ENCODE assay signal across 9 mouse cellular contexts in genomic region chr4:82408463-82409404, GRCm38 (mm10).
DNase-seq lines count a peak whose midpoint lies in the region; ATAC-seq lines count a peak whose summit lies in the region.
"Had no signal": no experiment of that assay in that cellular context is flagged by ENCODE, and none has a peak within 500 bp of the region (broad histone marks: within the 10 kb centered on the region; RNA-seq: fewer than 3 reads in every experiment).

No protein-coding gene starts in this region.

- WGBS in kidney, embryonic 16.5 days: 56% methylated on average over 22 of the region's 22 CpGs
- 38% methylated on average over 22 of the region's 22 CpGs for WGBS in forebrain, embryonic 12.5 days
- 62% methylated on average over 22 of the region's 22 CpGs for WGBS in midbrain, embryonic 11.5 days

- no peak for ATAC-seq in kidney, embryonic 16.5 days (ENCODE audit: low FRiP score, low TSS enrichment)
- peak; percentile 45; the same call in 1 of the 2 replicates for ATAC-seq in forebrain, embryonic 12.5 days (ENCODE audit: low FRiP score)
- peak; percentile 65 for ATAC-seq in midbrain, embryonic 11.5 days (ENCODE audit: low FRiP score)

- H3K27ac ChIP-seq in kidney, embryonic 16.5 days (ENCODE audit: low read length): no peak overlapping the region
- H3K27ac ChIP-seq in forebrain, embryonic 12.5 days: 0 out of 2 replicates have a peak overlapping the region, but pooled peaks have one; percentile 46
- no peak overlapping the region for H3K27ac ChIP-seq in midbrain, embryonic 11.5 days (ENCODE audit: low read depth, low read length)

- peaks cover 42% of the 10 kb centered on the region for H3K4me1 ChIP-seq in kidney, embryonic 16.5 days (ENCODE audit: insufficient read depth, low read length)
- peaks cover 56% of the 10 kb centered on the region for H3K4me1 ChIP-seq in forebrain, embryonic 12.5 days
- H3K4me1 ChIP-seq in midbrain, embryonic 11.5 days (ENCODE audit: control insufficient read depth, insufficient read depth, low read length): 0 out of 2 replicates have a peak, but pooled peaks cover 6% of the 10 kb centered on the region

- DNase-seq in kidney, adult 9 months: no peak
- DNase-seq in ZHBTc4 (ENCODE audit: low read depth, low spot score): peak; percentile 35
- peak; percentile 87 for DNase-seq in midbrain, embryonic 11.5 days (ENCODE audit: low spot score, missing footprints)
- DNase-seq in thymus, postnatal 10 days (ENCODE audit: low spot score in 2 of 2): no peak
- no peak for DNase-seq in cerebellum, adult 8-10 months
- DNase-seq in gastrocnemius, postnatal 10 days: no peak
- DNase-seq: thymus, adult 2 months had no signal

- H3K4me2 ChIP-seq in kidney, embryonic 16.5 days (replicated peaks; ENCODE audit: low read depth, low read length): peak overlapping the region; percentile 36
- peak overlapping the region; percentile 27 for H3K4me2 ChIP-seq in forebrain, embryonic 12.5 days
- no peak overlapping the region for H3K4me2 ChIP-seq in midbrain, embryonic 11.5 days

- no peaks in the 10 kb centered on the region for H3K27me3 ChIP-seq in kidney, embryonic 16.5 days (ENCODE audit: insufficient read depth, low read length)
- H3K27me3 ChIP-seq in forebrain, embryonic 12.5 days: no peaks in the 10 kb centered on the region
- H3K27me3 ChIP-seq in midbrain, embryonic 11.5 days (ENCODE audit: control insufficient read depth, insufficient read depth, low read length): no peaks in the 10 kb centered on the region

- no peaks in the 10 kb centered on the region for H3K9me3 ChIP-seq in kidney, embryonic 16.5 days (ENCODE audit: low read length)
- no peaks in the 10 kb centered on the region for H3K9me3 ChIP-seq in forebrain, embryonic 12.5 days
- no peaks in the 10 kb centered on the region for H3K9me3 ChIP-seq in midbrain, embryonic 11.5 days (ENCODE audit: control insufficient read depth, low read length)

- no peak overlapping the region for H3K4me3 ChIP-seq in kidney, embryonic 16.5 days (ENCODE audit: low read length)
- H3K4me3 ChIP-seq in forebrain, embryonic 12.5 days (replicated peaks): no peak overlapping the region
- H3K4me3 ChIP-seq in midbrain, embryonic 11.5 days (ENCODE audit: low read depth, low read length): no peak overlapping the region

- H3K9ac ChIP-seq in kidney, embryonic 16.5 days (replicated peaks; ENCODE audit: low read length): 0 out of 2 replicates have a peak overlapping the region, but pooled peaks have one; percentile 3
- H3K9ac ChIP-seq in forebrain, embryonic 12.5 days: no peak overlapping the region
- no peak overlapping the region for H3K9ac ChIP-seq in midbrain, embryonic 11.5 days (ENCODE audit: low read length)

- H3K36me3 ChIP-seq in kidney, embryonic 16.5 days (ENCODE audit: insufficient read depth, low read length): no peaks in the 10 kb centered on the region
- no peaks in the 10 kb centered on the region for H3K36me3 ChIP-seq in forebrain, embryonic 12.5 days (replicated peaks)
- H3K36me3 ChIP-seq in midbrain, embryonic 11.5 days (ENCODE audit: control insufficient read depth, insufficient read depth, low read length): no peaks in the 10 kb centered on the region

Comparison
In these comparisons a context has a peak if more than half of its experiments do, and no peak if none do; other contexts are left out.
1. DNase-seq: peak in ZHBTc4 (single experiment) and midbrain, embryonic 11.5 days (single experiment); none in kidney, adult 9 months (single experiment), thymus, postnatal 10 days (0 of 2), cerebellum, adult 8-10 months (single experiment) and gastrocnemius, postnatal 10 days (single experiment).